Mouse (Mus musculus) G1E (cell line): ENCODE measurements around the gene Sh3bp4.

Experiments used
- CTCF ChIP-seq: IDR thresholded peaks from 2 replicates; pipeline ENCODE4 v1.5.1; 2012; ENCODE audit warnings: low read depth, low read length, inconsistent platforms, mixed read lengths
- GATA1 ChIP-seq: IDR thresholded peaks from 2 replicates; pipeline ENCODE4 v1.6.1; 2012; ENCODE audit warnings: borderline replicate concordance, low read length, inconsistent platforms, mixed read lengths
- GATA2 ChIP-seq: IDR thresholded peaks from 2 replicates; pipeline ENCODE4 v1.6.1; 2012; ENCODE audit warnings: low read depth, low read length, inconsistent platforms, borderline replicate concordance
- POLR2AphosphoS5 ChIP-seq: IDR thresholded peaks from 2 replicates; pipeline ENCODE4 v1.6.1; 2012; ENCODE audit warnings: low read depth, low read length, inconsistent platforms; ENCODE audit not compliant: insufficient replicate concordance
- TAL1 ChIP-seq: conservative IDR thresholded peaks from 2 replicates; pipeline ENCODE4 v1.6.1; 2012; ENCODE audit warnings: low read depth, low read length, inconsistent platforms, mixed read lengths

GRCm38 (mm10) chr1:89113731-89114130, 43.5 kb downstream of the Sh3bp4 start:
- TF ChIP-seq CTCF (no peak), GATA2 (no peak), POLR2AphosphoS5 (no peak), GATA1 (no peak), TAL1 (no peak)
